Mouse (Mus musculus) gastrocnemius, postnatal 4 days (tissue): Measurements from ENCODE around the gene 1700025C18Rik. TPM values are rescaled to one million over a fixed set of nuclear protein-coding genes. Genes with fewer than 3 reads are reported as not detected.
A peak's percentile ranks its signal among the peaks of the same experiment; 100 is the strongest.

Source experiments
- DNase-seq, 2 experiments: peaks; one replicate each; pipeline ENCODE4 v3.0.0; 2021 to 2022; ENCODE audit warnings: low spot score in 2 of 2, mixed read lengths in 2 of 2
- long read RNA-seq, 2 experiments: library from polyadenylated mRNA; stranded (forward); transcript quantifications; one replicate each; pipeline ENCODE4 v2.0.0; 2021
- total RNA-seq, 2 experiments: library from RNA; stranded (reverse); gene quantifications; 2 replicates each; pipeline ENCODE4 v1.2.3; 2021

Gene 1700025C18Rik
- total RNA-seq = not detected
- long read RNA-seq, experiment 1 = 0 reads
- long read RNA-seq, experiment 2 = 0 reads

- no peak for DNase-seq
Measured at GRCm38 (mm10) chr2:165090650-165091049, at the start of gene 1700025C18Rik. 1700025C18Rik (minus strand) TSS chr2:165090750.

GRCm38 (mm10) chr2:165136049-165136448 lies 45.5 kb upstream of the 1700025C18Rik start:
- no peak for DNase-seq

- DNase-seq = no peak
Measured at GRCm38 (mm10) chr2:165133566-165133965, 43.0 kb upstream of the 1700025C18Rik start.

- DNase-seq = no peak
Measured at GRCm38 (mm10) chr2:165131428-165131827, 40.9 kb upstream of the 1700025C18Rik start.

GRCm38 (mm10) chr2:165129189-165129588 lies 38.6 kb upstream of the 1700025C18Rik start:
- no peak for DNase-seq

GRCm38 (mm10) chr2:165126896-165127562 lies 36.5 kb upstream of the 1700025C18Rik start:
- no peak for DNase-seq

GRCm38 (mm10) chr2:165121206-165121840 lies 30.8 kb upstream of the 1700025C18Rik start:
- no peak for DNase-seq

- no peak for DNase-seq
Measured at GRCm38 (mm10) chr2:165120765-165121164, 30.2 kb upstream of the 1700025C18Rik start.

GRCm38 (mm10) chr2:165113733-165114132 lies 23.2 kb upstream of the 1700025C18Rik start:
- no peak for DNase-seq

- peak; percentile 89 to 91 for DNase-seq
Measured at GRCm38 (mm10) chr2:165112149-165112548, 21.6 kb upstream of the 1700025C18Rik start.

- DNase-seq = no peak
Measured at GRCm38 (mm10) chr2:165106585-165106984, 16.0 kb upstream of the 1700025C18Rik start.

- no peak for DNase-seq
Measured at GRCm38 (mm10) chr2:165105513-165106079, 15.0 kb upstream of the 1700025C18Rik start.

GRCm38 (mm10) chr2:165102920-165103319 lies 12.4 kb upstream of the 1700025C18Rik start:
- DNase-seq = no peak

GRCm38 (mm10) chr2:165100749-165101148 lies 10.2 kb upstream of the 1700025C18Rik start:
- no peak for DNase-seq

- DNase-seq = no peak
Measured at GRCm38 (mm10) chr2:165098861-165099260, 8.3 kb upstream of the 1700025C18Rik start.

- no peak for DNase-seq
Measured at GRCm38 (mm10) chr2:165096367-165096766, 5.8 kb upstream of the 1700025C18Rik start.

GRCm38 (mm10) chr2:165092393-165092792 lies 1.8 kb upstream of the 1700025C18Rik start:
- no peak for DNase-seq

- no peak for DNase-seq
Measured at GRCm38 (mm10) chr2:165091433-165091965, 949 bp upstream of the 1700025C18Rik start.

- no peak for DNase-seq
Measured at GRCm38 (mm10) chr2:165089470-165089869, 1.1 kb downstream of the 1700025C18Rik start.

GRCm38 (mm10) chr2:165086634-165087033 lies 3.9 kb downstream of the 1700025C18Rik start:
- DNase-seq = no peak

- no peak for DNase-seq
Measured at GRCm38 (mm10) chr2:165081257-165081656, 9.3 kb downstream of the 1700025C18Rik start.

GRCm38 (mm10) chr2:165080657-165081056 lies 9.9 kb downstream of the 1700025C18Rik start:
- no peak for DNase-seq
